Mouse (Mus musculus) ES-Bruce4 (cell line): ENCODE data around the gene Etv1. TPM values are rescaled to one million over a fixed set of nuclear protein-coding genes. Genes with fewer than 3 reads are reported as not detected.

Experiments used
- H3K27ac ChIP-seq: 2 replicates; pipeline ENCODE4 v1.5.1; 2012; ENCODE audit warnings: low read length, inconsistent platforms; ENCODE audit not compliant: insufficient read depth
- H3K27me3 ChIP-seq: 2 replicates; pipeline ENCODE4 v1.6.1; 2012; ENCODE audit warnings: mild to moderate bottlenecking, low read length, inconsistent platforms; ENCODE audit not compliant: control insufficient read depth, poor library complexity, insufficient read depth, severe bottlenecking
- H3K36me3 ChIP-seq: 2 replicates; pipeline ENCODE4 v1.6.1; 2012; ENCODE audit warnings: inconsistent platforms, mild to moderate bottlenecking, low read length, moderate library complexity; ENCODE audit not compliant: control insufficient read depth, poor library complexity, insufficient read depth, severe bottlenecking
- H3K4me1 ChIP-seq: one replicate; pipeline ENCODE4 v1.8.1; 2011; ENCODE audit warnings: low read length; ENCODE audit not compliant: control insufficient read depth, insufficient read depth
- H3K4me3 ChIP-seq: 2 replicates; pipeline ENCODE4 v1.5.1; 2011; ENCODE audit warnings: low read depth, mild to moderate bottlenecking, low read length
- H3K9ac ChIP-seq: 2 replicates; pipeline ENCODE4 v1.6.1; 2012; ENCODE audit warnings: low read depth, mild to moderate bottlenecking, inconsistent platforms; ENCODE audit not compliant: poor library complexity, severe bottlenecking
- H3K9me3 ChIP-seq: replicated peaks from 2 replicates; pipeline ENCODE4 v1.6.1; 2012; ENCODE audit warnings: mild to moderate bottlenecking, low read length, inconsistent platforms; ENCODE audit not compliant: control insufficient read depth, poor library complexity, insufficient read depth, severe bottlenecking
- CTCF ChIP-seq: IDR thresholded peaks from one replicate; pipeline ENCODE4 v1.8.1; 2011; ENCODE audit warnings: low read depth, low read length
- EP300 ChIP-seq: IDR thresholded peaks from 2 replicates; pipeline ENCODE4 v1.6.1; 2011; ENCODE audit warnings: low read depth, low read length; ENCODE audit not compliant: insufficient read depth
- POLR2A ChIP-seq: IDR thresholded peaks from one replicate; pipeline ENCODE4 v1.8.1; 2011; ENCODE audit warnings: low read length; ENCODE audit not compliant: insufficient read depth
- polyA plus RNA-seq: library from polyadenylated mRNA; stranded (reverse); fragments of >200 nt; gene quantifications from 2 replicates; pipeline ENCODE4 v1.2.4, GENCODE M21; 2011; ENCODE audit warnings: low read depth; ENCODE audit not compliant: missing spikeins, insufficient read depth, insufficient read length

The Etv1 gene
- polyA plus RNA-seq, 1 experiment: 9.8 TPM

GRCm38 (mm10) chr12:38778299-38779075 lies 693 bp upstream of the Etv1 start:
- Histone ChIP-seq H3K27me3 (no peaks in the 10 kb centered on the region), H3K36me3 (no peaks in the 10 kb centered on the region), H3K9me3 (no peaks in the 10 kb centered on the region), H3K4me1 (no peaks in the 10 kb centered on the region), H3K27ac (peak overlapping the region; percentile 86), H3K4me3 (peak overlapping the region; percentile 93), H3K9ac (peak overlapping the region; percentile 63)
- TF ChIP-seq CTCF (no peak), EP300 (no peak), POLR2A (no peak)

GRCm38 (mm10) chr12:38780006-38780954 lies 1.1 kb downstream of the Etv1 start:
- TF ChIP-seq EP300 (no peak), CTCF (no peak), POLR2A (no peak)
- H3K4me1 ChIP-seq: no peaks in the 10 kb centered on the region
- H3K36me3 ChIP-seq: no peaks in the 10 kb centered on the region
- peak overlapping the region; percentile 96 for H3K4me3 ChIP-seq
- peak overlapping the region; percentile 80 for H3K27ac ChIP-seq
- H3K9me3 ChIP-seq: no peaks in the 10 kb centered on the region
- H3K9ac ChIP-seq: peak overlapping the region; percentile 63
- H3K27me3 ChIP-seq: no peaks in the 10 kb centered on the region

GRCm38 (mm10) chr12:38780955-38781304 lies 1.8 kb downstream of the Etv1 start:
- peak overlapping the region; percentile 63 for H3K9ac ChIP-seq
- H3K27ac ChIP-seq: peak overlapping the region; percentile 80
- H3K27me3 ChIP-seq: no peaks in the 10 kb centered on the region
- no peak for TF ChIP-seq CTCF
- TF ChIP-seq EP300: no peak
- TF ChIP-seq POLR2A: no peak
- H3K4me3 ChIP-seq: peak overlapping the region; percentile 71
- H3K36me3 ChIP-seq: no peaks in the 10 kb centered on the region
- H3K9me3 ChIP-seq: no peaks in the 10 kb centered on the region
- no peaks in the 10 kb centered on the region for H3K4me1 ChIP-seq

GRCm38 (mm10) chr12:38781686-38782085 lies 2.5 kb downstream of the Etv1 start:
- no peak overlapping the region for H3K9ac ChIP-seq
- H3K4me3 ChIP-seq: no peak overlapping the region
- H3K36me3 ChIP-seq: no peaks in the 10 kb centered on the region
- H3K27me3 ChIP-seq: no peaks in the 10 kb centered on the region
- no peaks in the 10 kb centered on the region for H3K9me3 ChIP-seq
- H3K27ac ChIP-seq: no peak overlapping the region
- H3K4me1 ChIP-seq: no peaks in the 10 kb centered on the region
- no peak for TF ChIP-seq CTCF
- no peak for TF ChIP-seq POLR2A
- TF ChIP-seq EP300: no peak

DNA sequence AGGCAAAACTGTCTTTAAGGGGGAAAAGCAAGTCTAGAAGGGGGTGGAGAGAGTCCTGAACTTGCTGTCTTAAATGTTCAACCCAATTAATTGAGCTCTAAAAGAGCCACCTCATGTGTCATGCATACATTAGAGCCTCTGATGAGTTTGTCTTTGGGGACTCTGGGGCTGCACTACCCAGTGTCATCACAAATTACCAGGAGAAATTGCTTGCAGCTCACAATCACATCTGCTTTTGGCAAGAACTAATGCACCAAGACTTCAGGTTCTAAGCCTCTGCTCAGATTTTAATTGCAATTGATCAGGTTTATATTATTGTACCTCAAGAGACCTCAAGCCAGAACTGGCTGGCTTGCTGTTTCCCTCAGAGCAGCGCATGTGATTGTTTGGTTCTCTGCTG lies 4.1 kb downstream of the Etv1 start:
- Histone ChIP-seq H3K9ac (no peak overlapping the region), H3K4me3 (no peak overlapping the region), H3K4me1 (no peaks in the 10 kb centered on the region), H3K9me3 (no peaks in the 10 kb centered on the region), H3K27ac (no peak overlapping the region), H3K36me3 (no peaks in the 10 kb centered on the region), H3K27me3 (no peaks in the 10 kb centered on the region)
- TF ChIP-seq EP300 (no peak), CTCF (no peak), POLR2A (no peak)

DNA sequence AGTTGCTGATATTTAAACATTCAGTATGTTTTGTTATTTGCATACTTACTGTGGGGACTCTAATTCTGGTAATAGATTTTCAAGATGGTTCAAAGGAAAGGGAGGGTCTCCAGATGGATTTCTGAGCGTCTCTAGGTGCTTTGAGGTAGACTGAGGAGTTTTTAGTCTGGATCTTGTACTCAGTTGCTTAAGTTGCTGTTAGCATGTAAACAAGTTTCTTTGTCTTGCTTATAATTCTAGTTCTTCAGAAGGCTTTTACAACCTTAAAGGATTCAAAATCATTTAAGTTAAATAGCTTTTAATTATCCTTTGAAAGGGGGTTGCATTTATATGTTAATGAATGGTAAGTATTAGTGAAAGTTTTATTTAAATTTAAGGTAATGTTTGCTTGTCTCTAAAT lies 5.0 kb downstream of the Etv1 start:
- no peak overlapping the region for H3K27ac ChIP-seq
- no peaks in the 10 kb centered on the region for H3K36me3 ChIP-seq
- H3K9ac ChIP-seq: no peak overlapping the region
- H3K9me3 ChIP-seq: no peaks in the 10 kb centered on the region
- H3K27me3 ChIP-seq: no peaks in the 10 kb centered on the region
- TF ChIP-seq EP300 (no peak), POLR2A (no peak), CTCF (no peak)
- H3K4me3 ChIP-seq: no peak overlapping the region
- H3K4me1 ChIP-seq: no peaks in the 10 kb centered on the region
